Mouse (Mus musculus): Measurements from ENCODE around the gene Babam2.
"Not testable (repeated sequence)": the region's sequence is repeated elsewhere in the genome, so short reads cannot be mapped to it uniquely, and the experiment has no call there.

Gene Babam2

DNA sequence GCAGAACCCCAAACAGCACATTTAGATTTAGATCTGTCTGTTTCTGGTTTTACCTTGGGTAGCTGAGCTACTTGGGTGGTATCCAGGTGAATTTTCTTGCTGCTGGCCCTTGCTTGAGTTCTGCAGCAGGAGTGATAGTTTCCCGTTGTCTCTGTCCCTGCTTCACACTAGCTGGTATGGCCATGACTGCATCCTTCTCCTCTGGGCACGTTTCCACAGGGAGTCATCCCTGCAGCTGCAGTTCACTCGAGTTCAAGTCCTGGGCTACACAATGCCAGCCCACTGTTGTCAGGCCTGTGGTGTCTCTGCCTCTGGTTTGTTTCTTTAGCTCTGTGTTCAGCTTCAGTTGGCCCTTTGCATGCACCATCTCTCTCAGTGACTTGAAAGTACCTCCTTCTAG is 239.0 kb downstream of the Babam2 start:
- DNase-seq (ENCODE audit: low spot score): peak; percentile 47

DNA sequence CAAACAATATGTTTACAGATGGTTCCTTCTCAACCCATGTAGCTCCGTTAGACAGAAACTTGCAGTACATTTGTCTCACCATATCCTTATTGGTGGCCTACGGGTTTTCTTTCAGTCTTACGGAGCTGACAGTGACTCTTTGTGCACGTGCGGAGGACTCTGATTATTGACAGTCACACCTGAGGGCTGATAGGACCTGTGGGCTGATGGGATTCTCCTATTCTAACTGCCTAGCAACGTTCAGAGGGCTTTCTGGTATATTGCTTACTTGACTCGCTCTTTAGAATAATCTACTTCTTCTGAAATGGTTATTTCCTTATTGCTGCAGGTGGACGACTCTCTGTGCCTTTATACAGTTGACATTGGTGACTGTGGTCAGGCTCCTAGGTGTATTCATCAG is 243.4 kb downstream of the Babam2 start:
- DNase-seq (ENCODE audit: low spot score): no peak

DNA sequence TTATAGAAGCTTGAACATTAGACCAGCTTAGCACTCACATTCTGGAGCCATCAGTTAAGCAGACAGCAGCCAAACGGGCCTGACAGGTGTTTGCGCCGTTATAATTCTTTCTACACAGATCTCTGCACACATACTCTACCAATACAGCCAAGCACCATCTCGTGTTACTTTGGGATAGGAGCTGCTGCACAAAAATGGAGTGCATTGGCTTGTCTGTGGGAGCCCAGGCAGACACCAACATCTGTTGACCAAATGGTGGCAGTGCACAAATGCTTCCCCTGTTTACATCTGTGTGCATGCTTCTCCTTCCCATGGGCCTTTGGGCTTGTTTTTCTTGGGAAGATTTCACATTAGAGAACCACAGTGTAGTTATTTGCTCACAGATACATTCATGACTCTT is 249.7 kb downstream of the Babam2 start:
- DNase-seq (ENCODE audit: low spot score): peak; percentile 67

DNA sequence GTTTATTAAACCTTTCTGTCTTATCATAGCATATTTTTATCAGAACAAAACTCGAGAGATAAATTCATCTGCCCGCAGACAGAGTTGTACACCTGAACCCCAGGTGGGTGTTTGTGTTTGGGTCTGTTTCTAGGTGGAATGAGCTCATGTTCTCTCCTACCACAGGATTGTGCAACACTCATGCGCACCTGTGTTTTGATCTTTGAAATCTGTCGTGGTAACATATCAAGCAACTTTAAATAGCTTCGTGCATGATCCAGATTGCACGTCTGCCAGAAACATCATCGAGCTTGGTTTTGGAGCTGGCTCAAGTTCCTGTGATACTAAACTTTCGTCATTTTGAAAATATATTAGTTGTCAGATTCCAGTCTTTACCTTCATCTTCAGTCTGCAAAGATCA is 251.9 kb downstream of the Babam2 start:
- no peak for DNase-seq (ENCODE audit: low spot score)

DNA sequence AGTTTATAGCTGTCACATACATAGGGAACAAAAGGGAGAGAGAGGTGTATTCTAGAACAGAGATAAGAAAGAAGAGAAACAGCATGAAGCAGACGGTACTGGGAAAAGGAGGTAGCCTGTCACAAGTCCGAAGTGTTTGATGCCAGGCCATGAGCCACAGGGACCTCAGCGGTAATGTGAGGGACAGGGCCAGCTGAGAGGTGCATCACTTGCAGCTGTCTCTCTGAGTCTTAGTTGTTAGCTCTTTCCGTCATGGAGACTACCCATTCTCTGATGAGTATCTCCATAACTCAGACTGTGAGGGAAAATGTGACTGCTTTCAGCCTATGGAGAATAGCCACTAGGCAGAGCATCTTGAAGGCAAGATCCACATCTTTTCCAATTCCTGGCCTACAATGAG is 253.0 kb downstream of the Babam2 start:
- no peak for DNase-seq (ENCODE audit: low spot score)

DNA sequence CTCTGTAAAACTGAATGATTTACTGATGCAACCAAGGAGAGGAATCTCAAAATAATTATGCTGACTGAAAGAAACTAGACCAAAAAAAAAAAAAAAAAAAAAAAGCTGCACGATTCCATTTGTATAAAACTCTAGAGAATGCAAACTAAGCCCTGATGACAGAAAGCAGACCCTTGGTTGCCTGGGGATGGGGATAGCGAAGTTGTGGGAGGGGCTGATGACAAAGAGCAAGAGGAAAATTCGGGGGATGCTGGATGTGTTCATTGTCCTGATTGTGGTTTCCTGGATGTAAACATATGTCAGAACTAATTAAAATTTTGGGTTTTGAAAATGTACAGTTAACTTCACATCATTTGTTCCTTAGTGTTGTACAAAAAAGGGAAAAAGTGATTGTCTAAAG is 257.7 kb downstream of the Babam2 start:
- no peak for DNase-seq (ENCODE audit: low spot score)

DNA sequence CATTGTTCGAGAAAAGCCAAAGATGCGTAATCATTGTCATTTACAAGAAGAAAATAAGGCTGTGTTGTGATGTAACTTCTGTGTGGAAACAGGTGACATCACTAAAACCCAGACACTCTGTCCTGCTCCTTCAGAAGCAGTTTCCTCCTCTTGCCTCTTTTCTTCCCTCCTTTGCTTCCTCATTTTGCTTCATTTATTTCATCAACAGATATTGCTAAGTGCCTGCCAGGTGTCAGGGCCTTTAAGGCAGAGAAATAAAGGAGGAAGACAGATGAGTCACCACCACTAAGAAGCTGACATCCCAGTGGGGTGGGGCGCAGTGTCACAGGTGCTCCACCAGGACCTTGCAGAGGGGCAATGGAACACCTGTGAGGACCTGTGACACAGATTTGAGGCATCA is 258.9 kb downstream of the Babam2 start:
- no peak for DNase-seq (ENCODE audit: low spot score)

DNA sequence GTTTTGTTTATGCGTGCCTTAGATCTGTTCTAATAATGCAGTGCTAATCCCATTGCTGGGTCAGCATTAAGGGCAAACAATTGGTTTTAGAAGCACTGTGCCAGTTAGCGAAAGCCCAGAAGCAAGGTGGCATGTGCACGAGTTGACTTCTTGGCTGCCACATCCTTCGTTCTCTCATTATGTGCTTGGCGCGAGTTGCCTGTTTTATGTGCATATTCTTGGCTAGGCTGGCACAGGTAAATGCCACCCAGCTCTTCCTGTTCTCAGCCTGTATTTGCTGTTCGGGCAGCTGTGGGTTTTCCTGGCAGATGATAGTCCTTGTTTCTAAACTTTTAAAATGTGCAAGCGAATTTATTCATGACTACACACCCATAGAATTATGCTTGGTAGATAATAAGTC is 262.4 kb downstream of the Babam2 start:
- no peak for DNase-seq (ENCODE audit: low spot score)

DNA sequence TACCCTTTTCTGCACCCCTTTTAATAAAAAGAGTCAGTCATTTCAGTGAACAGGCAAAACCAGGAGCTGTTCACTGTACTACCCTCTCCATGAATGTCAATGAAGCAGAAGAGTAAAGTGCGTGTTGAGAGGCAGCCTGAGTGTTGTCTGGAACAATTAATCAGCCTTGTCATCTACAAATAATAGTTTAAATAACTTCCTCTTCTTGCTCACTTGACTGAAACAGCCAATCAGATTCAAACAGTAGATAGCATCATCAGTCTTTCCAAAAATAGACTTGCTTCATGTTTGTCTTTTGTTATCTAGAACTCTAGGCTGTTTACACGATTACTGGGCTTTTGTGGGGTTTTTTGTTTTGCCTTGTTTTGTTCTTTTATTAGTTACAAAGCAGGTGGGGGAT is 263.9 kb downstream of the Babam2 start:
- no peak for DNase-seq (ENCODE audit: low spot score)

DNA sequence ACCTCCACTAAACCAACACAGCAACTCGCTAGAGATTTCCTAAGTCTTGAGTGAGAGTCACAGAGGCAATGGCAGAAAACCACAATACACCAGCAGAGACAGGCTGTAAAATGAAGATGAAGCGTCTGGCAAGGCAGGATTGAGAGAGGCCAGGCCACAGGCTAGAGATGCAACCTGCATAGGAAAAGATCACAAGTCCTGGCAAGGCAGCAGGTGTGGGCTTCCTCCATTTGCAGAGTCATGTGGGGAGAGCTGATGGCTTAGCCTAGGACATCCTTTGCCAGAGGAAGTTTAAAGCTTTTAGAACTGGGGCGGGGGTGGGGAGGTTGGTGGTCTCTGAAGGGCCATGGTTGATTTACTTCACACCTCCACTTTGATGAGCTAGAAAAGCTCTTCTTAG is 264.9 kb downstream of the Babam2 start:
- DNase-seq (ENCODE audit: low spot score): no peak

DNA sequence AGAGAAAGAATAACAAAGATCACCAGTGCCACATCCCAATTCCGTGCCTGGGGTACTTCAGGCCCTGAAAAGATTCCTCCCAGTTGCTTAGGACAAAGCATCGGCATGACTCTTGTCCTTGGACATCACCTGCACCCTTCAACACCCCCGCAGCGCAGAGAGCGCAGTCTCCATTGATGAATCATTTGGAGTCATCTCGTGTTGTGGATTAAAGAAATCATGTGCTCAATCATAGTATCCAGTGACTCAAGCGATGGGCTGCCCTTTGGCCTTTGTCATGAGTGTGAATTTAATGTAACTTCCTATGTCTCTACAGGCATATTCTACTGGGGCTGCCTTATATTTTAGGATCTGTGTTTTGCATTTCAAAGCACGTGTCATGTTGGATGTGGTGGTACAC is 265.9 kb downstream of the Babam2 start:
- no peak for DNase-seq (ENCODE audit: low spot score)

DNA sequence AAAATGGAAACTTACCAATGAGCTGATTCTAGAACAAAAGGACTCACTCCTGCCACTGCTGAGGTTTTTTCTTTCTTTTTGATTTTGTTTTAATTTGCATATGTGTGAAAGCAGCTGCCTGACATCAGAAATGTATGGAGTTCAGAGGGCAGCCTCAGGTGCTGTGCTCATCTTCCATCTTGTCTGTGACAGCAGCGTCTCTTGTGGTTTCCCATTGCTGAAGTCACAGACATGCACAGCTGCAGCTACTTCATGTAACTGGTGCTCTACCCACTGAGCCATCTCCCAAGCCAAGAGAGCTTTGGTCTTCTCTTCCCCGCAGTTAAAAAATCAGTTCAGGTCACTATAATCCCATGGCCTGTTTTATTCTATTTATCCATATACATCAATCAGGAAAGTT is 266.4 kb downstream of the Babam2 start:
- DNase-seq (ENCODE audit: low spot score): no peak

DNA sequence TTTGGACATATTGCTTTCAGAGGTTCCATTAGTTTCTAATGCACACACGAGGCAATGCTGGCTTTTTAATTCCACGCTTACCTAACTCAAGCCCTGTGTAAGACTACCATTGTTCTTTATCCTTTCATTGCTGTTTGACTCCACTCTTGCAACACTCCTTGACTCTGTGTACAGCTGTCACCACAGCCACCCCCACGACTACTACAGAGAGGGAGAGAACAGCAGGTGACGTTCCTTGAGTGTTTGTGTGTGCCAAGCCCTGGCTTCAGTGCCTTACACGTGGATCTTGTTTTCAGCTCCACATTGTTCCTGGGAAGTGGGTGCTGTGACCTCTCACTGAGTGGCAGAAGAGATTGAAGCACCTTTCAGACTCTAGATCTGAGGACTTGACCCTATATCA is 269.3 kb downstream of the Babam2 start:
- DNase-seq (ENCODE audit: low spot score): no peak

DNA sequence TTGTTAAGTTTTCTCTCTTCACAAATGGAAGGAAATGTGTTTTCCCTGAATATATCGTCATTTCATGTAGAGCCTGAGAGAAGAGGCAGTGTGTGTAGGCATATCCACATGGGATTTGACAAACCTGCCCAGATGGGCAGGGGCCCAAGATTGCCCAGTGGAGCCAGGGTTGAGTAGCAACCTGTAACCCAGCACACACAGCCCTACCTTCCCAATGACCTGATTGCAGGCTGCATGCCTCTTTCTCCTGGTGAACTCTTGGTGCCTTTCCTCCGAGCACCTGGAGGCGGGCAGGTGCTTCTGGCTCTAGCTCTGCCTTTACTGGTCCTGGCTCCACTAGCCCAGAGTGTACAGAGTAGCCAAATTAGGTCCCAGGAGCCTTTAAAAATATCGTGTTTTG is 270.0 kb downstream of the Babam2 start:
- DNase-seq (ENCODE audit: low spot score): peak; percentile 20

DNA sequence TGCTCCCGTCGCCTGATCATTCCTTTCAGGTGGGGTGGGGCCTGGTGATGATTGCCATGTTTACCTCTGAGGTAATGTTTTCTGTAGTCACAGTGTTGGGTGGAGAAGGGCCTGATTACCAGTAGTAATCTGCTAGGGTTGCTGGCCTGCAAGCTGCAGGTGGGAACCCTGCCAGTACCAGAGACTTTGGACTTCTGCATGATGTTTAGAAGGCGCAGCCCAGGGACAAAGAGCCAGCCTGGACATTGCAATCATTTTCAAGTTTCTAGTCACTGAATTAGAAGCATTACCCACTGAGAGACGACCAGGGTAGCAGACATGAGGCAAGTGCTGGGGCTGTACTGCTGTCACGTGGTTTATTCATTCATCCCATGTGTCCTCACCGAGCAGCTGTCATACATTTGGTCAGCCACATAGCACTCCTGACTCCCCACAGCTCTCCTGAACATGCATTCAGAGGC is 270.6 kb downstream of the Babam2 start:
- no peak for DNase-seq (ENCODE audit: low spot score)

DNA sequence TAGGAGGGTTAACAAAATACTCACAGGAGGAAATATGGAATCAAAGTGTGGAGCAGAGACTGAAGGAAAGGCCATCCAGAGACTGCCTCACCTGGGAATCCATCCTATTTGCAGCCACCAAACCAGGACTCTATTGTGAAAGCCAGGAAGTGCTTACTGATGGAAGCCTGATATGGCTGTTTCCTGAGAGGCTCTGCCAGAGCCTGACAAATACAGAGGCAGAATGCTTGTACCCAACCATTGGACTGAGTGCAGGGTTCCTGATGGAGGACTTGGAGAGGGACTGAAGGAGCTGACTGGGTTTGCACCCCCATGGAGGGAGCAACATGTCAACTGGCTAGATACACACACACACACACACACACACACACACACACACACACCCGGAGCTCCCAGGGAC is 274.9 kb downstream of the Babam2 start:
- DNase-seq (ENCODE audit: low spot score): not testable (repeated sequence)

DNA sequence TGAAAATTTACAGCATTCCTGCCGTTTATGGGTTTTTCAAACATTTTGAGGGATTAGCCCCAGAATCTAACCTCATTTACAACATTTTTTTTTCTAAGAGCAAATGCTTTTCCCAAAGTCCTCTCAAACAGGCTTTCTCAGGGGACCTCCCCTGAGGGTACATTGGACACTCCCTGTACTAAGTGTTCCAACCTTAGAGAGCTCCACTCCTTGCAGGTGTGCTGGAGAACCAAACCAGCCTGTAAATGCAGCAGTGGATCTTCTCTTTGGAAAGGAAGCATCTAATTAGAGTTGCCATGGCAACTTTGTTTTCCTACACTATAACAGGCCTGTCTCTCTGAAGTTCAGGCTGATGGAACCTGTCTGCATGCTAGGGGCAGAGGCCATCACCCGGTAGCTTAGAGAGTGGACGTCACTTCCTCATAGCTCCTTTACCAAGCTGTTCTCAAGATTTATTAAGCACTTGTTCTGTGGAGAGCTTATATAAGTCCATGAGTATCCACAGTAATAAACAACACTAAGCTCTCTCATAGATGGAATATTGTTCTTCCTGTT is 277.2 kb downstream of the Babam2 start:
- no peak for DNase-seq (ENCODE audit: low spot score)

DNA sequence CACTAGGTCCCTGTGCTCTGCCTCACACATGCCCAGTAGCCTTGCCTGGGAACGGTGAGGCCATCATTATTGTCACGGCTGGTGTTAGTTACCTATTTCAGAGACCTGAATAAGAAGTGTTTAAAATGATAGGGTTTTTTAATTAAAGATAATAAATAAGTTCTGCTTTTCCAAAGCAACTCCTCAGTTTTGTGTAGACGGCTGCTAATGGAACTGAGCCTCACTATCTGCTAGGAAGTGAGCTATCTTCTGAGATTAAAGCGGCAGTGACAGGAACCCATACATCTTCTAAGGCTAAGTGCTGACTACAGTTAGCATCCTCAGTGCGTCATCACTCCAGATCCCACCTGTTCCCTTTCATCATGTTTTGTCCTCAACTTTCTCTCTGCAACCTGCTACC is 284.6 kb downstream of the Babam2 start:
- no peak for DNase-seq (ENCODE audit: low spot score)

DNA sequence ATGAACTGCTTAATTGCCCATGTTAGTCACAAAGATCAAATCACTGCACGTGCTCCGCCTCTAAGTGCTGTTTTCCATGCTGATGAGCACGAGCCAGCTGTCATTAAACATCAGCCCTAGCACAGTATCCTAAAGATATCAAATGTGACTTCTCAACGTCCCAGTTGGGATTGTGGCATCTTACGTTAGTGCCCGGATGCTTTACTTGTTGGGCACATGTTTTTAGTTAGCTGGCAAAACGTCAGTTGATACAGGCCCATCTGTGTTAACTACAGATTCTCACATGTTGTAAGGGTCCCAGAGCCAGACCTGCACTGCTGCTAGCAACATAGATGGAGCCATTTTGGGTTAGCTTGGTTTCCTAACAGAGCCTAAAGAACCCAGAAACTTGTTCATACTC is 285.7 kb downstream of the Babam2 start:
- DNase-seq (ENCODE audit: low spot score): no peak

DNA sequence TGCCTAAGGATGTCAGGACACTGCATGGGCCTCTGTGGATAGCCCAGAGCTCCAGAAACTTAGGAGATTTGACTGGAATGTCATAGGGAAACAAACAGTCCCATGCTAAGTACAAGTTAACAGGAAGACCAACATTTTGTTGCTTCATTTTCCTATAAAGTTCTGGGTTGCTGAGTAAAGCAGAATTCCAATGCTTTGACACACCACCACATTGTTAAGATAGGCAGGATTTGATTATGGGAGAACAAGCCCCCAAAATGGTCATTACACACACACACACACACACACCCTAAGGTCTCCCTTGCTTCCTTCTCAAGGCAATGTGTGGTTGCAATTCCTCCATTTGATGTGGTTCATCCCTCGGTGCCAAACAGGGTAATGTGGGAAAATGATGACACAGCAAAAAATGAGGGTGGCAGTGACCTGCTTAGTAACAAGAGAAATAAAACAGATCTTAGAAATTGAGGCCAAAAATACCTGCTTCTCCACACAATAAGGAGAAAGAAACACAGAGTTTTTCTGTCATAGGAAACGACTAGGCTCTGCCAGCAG is 286.4 kb downstream of the Babam2 start:
- DNase-seq (ENCODE audit: low spot score): no peak

DNA sequence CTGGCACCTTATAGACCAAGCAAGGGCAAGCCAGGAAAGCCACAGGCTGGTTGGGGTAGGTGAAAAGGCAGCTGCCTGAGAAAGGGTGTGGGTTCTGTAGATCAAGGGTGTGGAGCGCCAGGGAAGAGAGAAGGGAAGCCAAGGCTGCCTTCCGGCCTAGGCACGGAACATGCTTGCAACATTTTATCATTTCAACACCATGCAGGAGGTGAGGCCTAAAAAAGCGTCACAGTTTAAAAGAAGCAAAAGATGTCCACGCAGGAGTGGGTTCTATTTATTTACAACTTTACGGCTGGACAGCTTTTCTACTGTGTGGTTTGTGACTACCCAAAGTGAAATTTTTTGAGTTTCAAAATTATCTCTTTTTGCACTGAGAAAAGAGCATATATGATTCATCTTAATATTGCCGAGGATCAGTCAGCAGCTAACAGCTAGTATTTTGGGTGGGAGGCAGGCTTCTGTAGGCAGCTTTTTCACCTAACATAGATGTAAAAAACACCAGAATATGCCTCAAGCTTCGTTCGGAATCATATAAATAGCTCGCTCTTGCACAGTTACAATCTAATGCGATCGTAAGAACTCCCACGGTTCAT is 287.0 kb downstream of the Babam2 start:
- peak; percentile 86 for DNase-seq (ENCODE audit: low spot score)

DNA sequence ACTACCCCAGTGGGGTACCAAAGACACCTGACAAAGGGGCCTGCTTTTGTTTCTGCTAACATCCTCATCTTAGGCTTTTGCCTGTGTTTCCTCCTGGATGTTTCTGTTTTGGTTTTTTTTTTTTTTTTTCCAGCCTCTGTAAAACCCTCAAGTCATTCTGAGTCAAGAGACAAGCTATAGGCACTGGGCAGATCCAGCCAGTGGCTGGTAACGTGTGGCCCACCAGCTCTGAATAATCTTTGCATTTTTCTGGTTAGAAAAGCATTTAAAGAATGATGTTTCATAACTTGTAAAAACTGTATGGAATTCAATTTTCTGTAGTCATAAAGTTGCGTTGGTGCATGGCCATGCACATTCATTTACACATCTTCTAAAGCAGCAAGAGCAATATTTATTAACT is 287.5 kb downstream of the Babam2 start:
- DNase-seq (ENCODE audit: low spot score): no peak

DNA sequence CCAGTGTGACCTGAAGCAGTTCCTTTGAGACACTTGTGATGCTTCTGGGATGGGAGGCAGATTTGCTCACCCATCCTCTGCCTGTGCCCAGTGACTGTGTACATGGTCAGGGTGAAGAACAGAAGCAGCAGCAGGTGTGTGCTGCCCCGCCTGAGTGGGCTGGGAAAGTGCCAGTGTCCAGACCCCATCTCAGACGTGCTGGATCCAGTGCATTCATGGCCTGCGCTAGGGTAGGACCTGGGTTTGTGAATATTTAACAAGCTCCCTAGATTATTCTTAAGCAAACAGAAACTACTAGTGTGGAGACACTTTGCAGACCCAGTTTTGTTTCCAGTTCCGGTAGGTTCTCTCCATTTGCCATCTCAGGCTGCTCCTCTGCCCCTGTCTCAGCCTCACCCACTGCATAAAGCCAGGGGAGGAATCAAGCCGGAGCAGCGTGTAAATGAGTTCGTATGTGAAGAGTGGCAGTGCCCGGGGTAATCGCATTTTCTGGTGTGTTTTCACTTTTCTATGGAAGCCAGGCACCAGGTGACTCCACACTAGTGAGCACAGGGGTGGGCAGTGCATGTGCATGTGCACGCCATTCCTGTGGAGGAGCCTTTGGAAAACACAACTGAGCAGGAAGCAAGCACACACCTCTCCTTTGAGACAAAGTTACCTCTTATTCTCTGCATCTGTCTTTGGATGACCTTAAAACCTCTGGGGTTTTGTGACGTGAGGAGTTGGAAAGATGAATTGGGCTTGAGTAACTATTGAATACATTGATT is 290.2 kb downstream of the Babam2 start:
- no peak for DNase-seq (ENCODE audit: low spot score)
